Mouse (Mus musculus) heart, postnatal 10 days (tissue): ENCODE measurements around the gene Acsf2. TPM values are rescaled to one million over a fixed set of nuclear protein-coding genes. Genes with fewer than 3 reads are reported as not detected.

Experiments used
- DNase-seq, 2 experiments: peaks; one replicate each; pipeline ENCODE4 v3.0.0; 2021
- intact Hi-C: fragments of 180-260 bp; cut with DNase I; formaldehyde crosslinking; loops from one replicate; pipeline ENCODE4 v1.15.1; 2025
- total RNA-seq, 2 experiments: library from RNA; stranded (reverse); gene quantifications; 2 replicates each; pipeline ENCODE4 v1.2.3; 2021

The Acsf2 gene
- total RNA-seq, 2 experiments from 2014 or later, result 44.5 to 49.6 TPM

- DNase-seq, result no peak
- intact Hi-C loops, result loop anchor here (5.0 kb wide), 2 partner anchors 47 to 128 kb away; no protein-coding TSS in a partner anchor
Observed at GRCm38 (mm10) chr11:94549691-94550441, 51.8 kb downstream of the Acsf2 start.

DNA sequence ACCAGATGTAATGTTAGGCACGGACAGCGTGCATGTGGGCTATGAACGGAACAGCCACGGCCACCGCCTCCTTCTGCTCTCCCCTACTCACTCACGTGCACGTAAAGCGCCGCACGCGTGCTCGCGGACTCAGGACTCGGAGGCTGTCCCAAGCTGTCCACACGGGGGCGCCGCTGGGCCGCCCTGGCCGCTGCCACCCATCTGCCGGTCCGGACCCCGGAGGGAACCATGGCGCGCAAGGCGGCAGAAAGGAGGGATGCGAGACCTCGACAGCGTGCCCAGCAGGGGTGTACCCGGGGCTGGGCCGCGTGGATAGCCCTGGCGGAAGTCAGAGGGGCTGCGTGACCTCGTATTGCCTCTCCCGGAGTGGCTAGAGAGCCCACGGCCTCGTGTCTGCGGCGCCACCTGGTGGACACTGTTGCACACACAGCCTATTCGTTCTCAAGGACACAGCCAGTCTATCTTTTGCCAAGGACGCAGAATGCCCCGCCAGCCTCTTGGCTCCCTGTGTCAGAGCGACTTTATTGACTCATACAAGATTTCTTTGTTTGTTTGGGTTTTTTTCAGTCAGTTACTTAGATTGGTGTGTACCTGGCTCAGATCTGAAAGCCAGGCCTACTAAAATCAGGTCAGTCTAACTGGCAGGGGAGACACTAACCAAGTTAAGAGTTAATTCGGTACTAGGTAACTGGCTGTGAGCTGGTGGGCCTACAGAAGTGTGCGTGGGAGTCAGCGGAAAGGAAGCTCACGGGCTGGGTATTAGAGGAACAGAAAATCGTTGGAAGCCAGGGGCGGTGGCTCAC is 52.6 kb downstream of the Acsf2 start, which contains the start of gene Rsad1:
TSS of gene Rsad1 (minus strand) at position 368 of the 803 bp plus-strand sequence.
- intact Hi-C loops, result loop anchor here (5.0 kb wide), 1 partner anchor 127 kb away; no protein-coding TSS in a partner anchor
- peak; percentile 96 to 98 for DNase-seq

- intact Hi-C loops, result loop anchor here (5.0 kb wide), 1 partner anchor 126 kb away; no protein-coding TSS in a partner anchor
- DNase-seq, result peak; percentile 54 to 63
Observed at GRCm38 (mm10) chr11:94548041-94548784, 53.5 kb downstream of the Acsf2 start.

DNA sequence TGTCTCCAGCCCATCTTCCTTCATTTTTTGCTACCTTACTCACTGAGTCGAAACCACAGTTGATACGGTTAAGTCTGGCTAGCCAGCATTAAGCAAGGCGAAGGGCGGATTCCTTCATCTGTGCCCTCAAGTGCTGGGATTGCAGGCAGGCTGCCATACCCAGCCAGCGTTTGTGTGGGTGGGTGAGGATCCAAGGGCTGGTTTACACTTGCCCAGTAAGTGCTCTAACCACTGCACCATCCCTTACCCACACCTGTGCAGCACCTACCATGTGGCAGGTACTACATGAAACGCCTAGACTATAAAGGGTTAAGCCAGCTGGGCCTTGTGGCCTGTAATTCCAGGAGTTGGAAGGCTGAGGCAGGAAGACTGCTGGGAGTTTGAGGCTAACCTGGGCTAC is 54.4 kb downstream of the Acsf2 start:
- no peak for DNase-seq
- intact Hi-C loops, result loop anchor here (2.0 to 5.0 kb wide), 2 partner anchors 48 to 125 kb away; partner anchors contain the start of gene Epn3

DNA sequence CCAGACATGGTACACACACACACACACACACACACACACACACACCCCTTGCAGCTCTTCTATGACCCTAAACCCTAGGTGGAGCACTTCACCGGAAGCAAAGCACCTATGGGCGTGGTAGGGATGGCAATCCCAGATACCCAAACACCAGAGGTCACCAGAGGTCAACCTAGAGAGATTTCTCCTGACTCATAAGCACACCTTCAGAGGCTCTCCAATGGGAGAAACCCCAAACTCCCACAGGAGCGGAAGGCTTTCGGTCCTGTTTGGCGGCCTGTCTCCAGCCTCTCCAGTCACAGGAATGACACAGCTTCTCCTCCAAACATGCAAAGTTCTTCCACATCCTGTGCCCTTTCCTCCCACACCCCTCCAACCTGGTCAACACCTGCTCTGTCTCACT is 55.3 kb downstream of the Acsf2 start:
- intact Hi-C loops, result loop anchor here (2.0 to 5.0 kb wide), 2 partner anchors 48 to 124 kb away; partner anchors contain the start of gene Epn3
- DNase-seq, result no peak

- intact Hi-C loops, result loop anchor here (5.0 kb wide), 2 partner anchors 132 to 207 kb away; no protein-coding TSS in a partner anchor
- peak; percentile 32 to 37 for DNase-seq
Observed at GRCm38 (mm10) chr11:94544422-94544821, 57.2 kb downstream of the Acsf2 start.

- peak; percentile 94 to 97 for DNase-seq
- intact Hi-C loops, result loop anchor here (5.0 kb wide), 2 partner anchors 132 to 207 kb away; no protein-coding TSS in a partner anchor
Observed at GRCm38 (mm10) chr11:94543932-94544331, 57.7 kb downstream of the Acsf2 start.

- DNase-seq, result no peak
- intact Hi-C loops, result loop anchor here (5.0 kb wide), 2 partner anchors 131 to 206 kb away; no protein-coding TSS in a partner anchor
Observed at GRCm38 (mm10) chr11:94543344-94543743, 58.3 kb downstream of the Acsf2 start.

GRCm38 (mm10) chr11:94542400-94542799 is 59.3 kb downstream of the Acsf2 start:
- no peak for DNase-seq
- intact Hi-C loops, result loop anchor here (5.0 kb wide), 2 partner anchors 130 to 205 kb away; no protein-coding TSS in a partner anchor

- intact Hi-C loops, result loop anchor here (5.0 kb wide), 2 partner anchors 127 to 202 kb away; no protein-coding TSS in a partner anchor
- no peak for DNase-seq
Observed at GRCm38 (mm10) chr11:94539761-94540160, 61.9 kb downstream of the Acsf2 start.

DNA sequence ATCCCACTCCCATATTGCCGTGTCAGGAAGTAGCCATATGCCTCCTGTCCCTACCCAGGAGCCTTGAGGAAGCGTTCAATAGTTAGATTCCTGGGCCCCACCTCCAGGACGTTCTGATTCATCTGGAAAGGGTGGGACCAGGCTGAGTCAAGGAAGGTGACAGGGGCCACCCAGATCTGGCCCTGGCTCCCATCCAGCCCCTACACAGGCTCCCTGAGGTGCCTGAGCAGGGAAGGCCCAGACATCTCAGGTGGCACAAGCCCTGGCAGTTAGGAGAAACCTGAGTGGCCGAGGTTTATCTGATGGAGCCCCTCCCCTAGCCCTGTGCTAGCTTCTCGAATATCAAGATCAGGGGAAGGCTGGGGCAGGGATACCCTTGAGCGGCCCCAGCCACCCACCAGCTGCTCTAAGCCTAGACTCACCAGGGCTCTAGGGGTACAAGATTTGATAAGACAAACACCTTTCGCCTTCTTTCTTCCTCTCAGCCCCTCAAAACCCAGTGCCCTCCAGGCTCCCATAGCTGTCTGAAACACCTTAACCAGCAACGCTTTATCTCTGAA is 62.9 kb downstream of the Acsf2 start:
- DNase-seq, result no peak
- intact Hi-C loops, result no loop called here

- intact Hi-C loops, result no loop called here
- no peak for DNase-seq
Observed at GRCm38 (mm10) chr11:94533171-94533570, 68.5 kb downstream of the Acsf2 start.

DNA sequence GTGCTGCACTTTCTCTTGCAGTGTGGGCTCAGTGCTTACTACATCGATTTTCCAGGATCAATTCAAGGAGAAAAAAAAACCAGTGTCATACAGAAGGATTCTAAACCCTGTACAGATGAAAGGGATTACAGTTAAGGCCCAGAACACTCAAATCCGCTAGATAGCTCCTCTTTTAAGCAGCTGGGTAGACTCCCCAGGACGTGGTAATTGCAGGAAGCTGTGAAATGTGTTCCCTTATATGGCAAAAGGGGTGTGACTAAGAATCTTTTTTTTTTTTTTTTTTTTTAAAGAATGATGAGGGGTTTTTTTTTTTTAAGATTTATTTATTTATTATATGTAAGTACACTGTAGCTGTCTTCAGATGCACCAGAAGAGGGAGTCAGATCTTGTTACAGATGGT is 72.8 kb downstream of the Acsf2 start:
- intact Hi-C loops, result no loop called here
- no peak for DNase-seq

- peak; percentile 38 to 58 for DNase-seq
- intact Hi-C loops, result no loop called here
Observed at GRCm38 (mm10) chr11:94526171-94526879, 75.3 kb downstream of the Acsf2 start.

DNA sequence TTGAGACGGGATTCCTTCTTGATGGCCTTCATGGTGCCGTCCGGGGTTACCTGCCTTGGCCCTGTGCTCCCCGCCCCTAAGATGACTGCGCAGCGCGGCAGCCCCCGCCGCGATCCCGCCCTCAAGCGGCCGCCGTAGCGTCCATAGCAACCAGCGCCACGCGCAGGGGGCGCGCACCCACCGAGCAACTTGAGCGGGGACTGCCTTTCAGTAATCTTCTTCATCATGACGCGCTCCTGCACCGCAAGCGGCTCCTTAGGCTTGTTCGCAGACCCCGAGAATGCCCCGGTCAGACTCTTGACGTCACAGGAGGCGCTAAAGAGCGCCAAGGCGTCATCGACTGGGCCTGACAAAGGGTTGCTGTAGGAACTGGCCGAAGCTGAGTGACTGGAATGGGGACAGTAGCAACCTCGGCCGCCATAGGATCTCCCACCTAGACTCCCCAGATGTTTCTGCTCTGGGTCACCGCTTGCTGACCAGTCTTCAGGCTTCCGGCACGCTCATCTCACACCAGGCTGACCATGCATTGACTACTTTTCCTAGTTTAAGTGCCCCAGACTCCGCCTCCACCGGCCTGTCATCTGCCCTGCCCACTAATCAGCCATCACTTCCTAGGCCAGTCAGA is 80.3 kb downstream of the Acsf2 start, which contains the start of gene Mycbpap:
TSS of gene Mycbpap (minus strand) at position 524 of the 625 bp plus-strand sequence.
- intact Hi-C loops, result no loop called here
- DNase-seq, result peak; percentile 69 to 76

- DNase-seq, result no peak
- intact Hi-C loops, result no loop called here
Observed at GRCm38 (mm10) chr11:94513452-94513851, 88.2 kb downstream of the Acsf2 start.

DNA sequence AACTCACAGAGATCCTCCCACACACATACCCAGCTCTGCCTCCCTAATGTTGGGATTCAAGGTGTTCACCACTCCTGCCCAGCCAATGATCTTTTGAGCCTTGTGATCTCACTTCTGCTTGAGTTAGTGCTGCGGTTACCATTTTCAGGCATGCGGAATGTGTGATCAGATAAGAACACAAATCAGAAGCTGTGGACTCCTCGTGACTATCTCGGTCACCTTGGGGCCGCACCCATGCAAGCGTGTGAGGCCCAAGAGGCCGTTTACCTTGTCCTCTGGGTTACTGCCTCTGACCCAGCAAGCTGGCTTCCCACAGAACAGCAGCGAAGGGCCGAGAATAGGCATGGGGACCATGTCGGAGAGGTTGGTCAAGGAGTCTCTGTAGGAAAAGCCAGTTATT is 92.7 kb downstream of the Acsf2 start:
- DNase-seq, result no peak
- intact Hi-C loops, result no loop called here
